Mouse (Mus musculus) right cerebral cortex, postnatal 10 days (tissue): ENCODE results near the gene Cfap43.

Experiments
- DNase-seq, 2 experiments: peaks; one replicate each; pipeline ENCODE4 v3.0.0; 2021; ENCODE audit warnings: low spot score in 2 of 2

Gene Cfap43

DNA sequence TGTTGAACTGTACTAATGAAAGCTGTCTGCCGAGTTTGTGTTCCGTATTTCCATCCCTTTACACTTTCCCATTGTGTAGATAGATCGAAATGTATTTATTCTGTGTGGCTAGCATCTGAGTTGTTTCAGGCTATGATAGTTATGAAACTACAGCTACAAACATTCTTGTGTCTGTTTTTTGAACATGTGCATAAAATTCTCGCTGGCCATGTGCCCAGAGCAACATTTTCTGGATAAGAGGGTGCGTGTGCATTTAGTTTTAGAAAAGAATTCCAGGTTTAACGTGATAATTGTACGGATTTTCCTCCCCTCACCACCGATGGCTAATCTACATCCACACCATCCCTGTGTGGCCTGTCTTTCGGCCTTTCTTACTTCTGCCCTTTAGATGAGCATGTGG lies 205.6 kb downstream of the Cfap43 start:
- peak; percentile 36 to 45 for DNase-seq

- DNase-seq, result peak; percentile 38 to 42
Observed at GRCm38 (mm10) chr19:47710376-47710775, 208.7 kb downstream of the Cfap43 start.

GRCm38 (mm10) chr19:47705772-47706309 lies 213.2 kb downstream of the Cfap43 start:
- DNase-seq, result no peak

- no peak for DNase-seq
Observed at GRCm38 (mm10) chr19:47705080-47705771, 213.9 kb downstream of the Cfap43 start.

GRCm38 (mm10) chr19:47700509-47700908 lies 218.6 kb downstream of the Cfap43 start:
- DNase-seq, result no peak

DNA sequence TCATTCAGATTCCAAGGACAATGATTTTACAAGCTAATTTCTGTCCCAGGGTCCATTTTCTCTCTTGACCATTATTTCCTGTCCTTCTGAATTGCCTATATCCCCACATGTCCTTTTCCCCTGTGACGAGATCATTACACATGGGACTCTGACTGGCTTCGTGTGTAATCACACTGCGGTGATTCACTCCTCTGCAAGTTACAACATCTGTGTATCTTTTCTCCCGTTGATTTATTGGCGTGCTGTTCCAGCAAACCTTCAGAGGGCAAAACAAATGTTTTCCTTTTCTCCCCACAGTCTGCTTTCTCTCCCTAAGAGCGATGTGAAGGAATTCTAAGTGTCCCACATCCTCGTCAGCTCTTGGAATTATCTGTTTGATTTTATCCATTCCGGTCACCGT lies 219.3 kb downstream of the Cfap43 start:
- DNase-seq, result no peak

GRCm38 (mm10) chr19:47698266-47698665 lies 220.8 kb downstream of the Cfap43 start:
- DNase-seq, result no peak

GRCm38 (mm10) chr19:47697067-47697466 lies 222.0 kb downstream of the Cfap43 start:
- DNase-seq, result no peak

DNA sequence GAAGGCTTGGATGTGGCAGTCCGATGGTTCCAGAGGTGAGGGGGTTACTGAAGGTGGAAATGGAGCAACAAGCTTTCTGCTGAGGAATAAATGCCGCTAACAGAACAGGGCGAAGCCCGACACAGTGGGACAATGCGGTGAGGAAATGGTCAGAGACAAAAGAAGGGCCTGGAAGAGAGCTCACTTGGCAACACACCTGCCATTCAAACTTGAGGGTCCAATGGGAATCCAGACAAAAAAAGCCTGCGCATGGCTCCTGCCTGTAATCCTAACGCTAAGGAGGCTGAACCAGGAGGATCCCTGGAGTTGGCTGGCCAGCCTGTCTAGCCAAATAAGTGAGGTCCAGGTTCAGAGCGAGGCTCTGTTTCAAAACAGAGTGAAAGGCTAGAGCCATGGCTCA lies 222.7 kb downstream of the Cfap43 start:
- DNase-seq, result no peak

GRCm38 (mm10) chr19:47695725-47696124 lies 223.4 kb downstream of the Cfap43 start:
- DNase-seq, result no peak

DNA sequence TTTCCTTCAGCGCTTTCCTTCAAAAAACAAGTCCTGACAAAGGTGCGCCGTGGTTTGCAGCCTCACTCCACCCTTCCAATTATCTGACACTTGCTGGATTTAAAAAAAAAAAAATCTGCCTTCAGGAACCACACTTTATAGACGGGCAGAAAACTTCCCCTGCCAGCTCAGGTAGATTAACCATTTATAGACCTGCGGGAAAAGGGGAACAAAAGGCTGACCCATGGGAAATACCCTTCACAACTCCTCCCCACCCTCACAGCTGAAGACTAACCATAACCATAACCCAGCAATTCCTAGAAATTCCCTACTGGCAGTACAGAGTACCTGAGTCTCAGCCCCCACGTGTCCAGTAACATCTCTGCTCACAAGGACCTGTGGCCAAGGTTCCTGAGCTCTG lies 227.1 kb downstream of the Cfap43 start, which contains the start of gene Col17a1:
Gene Col17a1 (minus strand): TSS at position 101 of the 400 bp plus-strand sequence.
- DNase-seq, result no peak

GRCm38 (mm10) chr19:47689592-47689991 lies 229.5 kb downstream of the Cfap43 start:
- DNase-seq, result no peak
